Mouse (Mus musculus) embryo, embryonic 9.5 days (tissue): ENCODE data around the gene Ghdc.
A peak's percentile ranks its signal among the peaks of the same experiment; 100 is the strongest.

Source experiments
- DNase-seq: peaks from one replicate; pipeline ENCODE4 v3.0.0-alpha.2; 2017; ENCODE audit errors: extremely low spot score

Gene Ghdc

DNA sequence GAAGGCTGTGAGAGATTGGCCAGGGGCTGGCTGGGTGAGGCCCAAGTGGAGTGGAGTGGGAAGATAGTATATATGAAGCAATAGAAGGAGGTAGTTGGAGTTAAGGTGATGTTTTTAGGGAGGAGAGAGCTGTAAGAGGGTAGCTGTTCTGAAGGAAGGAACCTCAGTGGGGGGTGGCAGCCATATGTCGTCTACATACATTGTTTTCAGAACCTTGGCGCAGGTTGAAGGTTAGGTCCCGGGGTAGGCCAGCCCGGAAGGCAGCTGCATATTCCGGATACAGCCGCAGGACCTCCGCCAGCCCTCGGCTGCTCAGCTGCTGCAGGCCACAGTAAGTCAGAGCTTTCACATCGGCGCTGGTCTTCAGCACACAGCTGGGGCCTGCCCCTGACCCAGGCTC is 24.2 kb downstream of the Ghdc start:
- DNase-seq: no peak

DNA sequence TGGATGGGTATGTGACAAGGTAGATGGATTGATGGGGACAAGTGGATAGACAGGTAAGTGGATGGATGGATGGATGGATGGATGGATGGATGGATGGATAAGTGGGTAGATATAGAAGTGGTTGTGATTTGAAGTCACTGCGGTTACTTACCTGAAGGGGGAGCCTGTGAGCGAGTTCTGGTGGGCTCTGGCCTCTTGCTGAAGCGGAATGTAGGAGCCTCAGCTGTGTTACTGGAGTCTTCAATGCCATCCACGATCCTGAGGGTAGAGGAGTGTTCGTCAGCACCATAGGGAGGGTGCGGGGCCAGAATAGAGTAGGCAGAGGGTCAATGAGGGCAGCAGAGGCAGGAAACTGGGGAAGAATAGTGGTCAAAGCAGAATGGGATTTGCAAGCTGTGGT is 25.7 kb downstream of the Ghdc start:
- DNase-seq: peak; percentile 39

DNA sequence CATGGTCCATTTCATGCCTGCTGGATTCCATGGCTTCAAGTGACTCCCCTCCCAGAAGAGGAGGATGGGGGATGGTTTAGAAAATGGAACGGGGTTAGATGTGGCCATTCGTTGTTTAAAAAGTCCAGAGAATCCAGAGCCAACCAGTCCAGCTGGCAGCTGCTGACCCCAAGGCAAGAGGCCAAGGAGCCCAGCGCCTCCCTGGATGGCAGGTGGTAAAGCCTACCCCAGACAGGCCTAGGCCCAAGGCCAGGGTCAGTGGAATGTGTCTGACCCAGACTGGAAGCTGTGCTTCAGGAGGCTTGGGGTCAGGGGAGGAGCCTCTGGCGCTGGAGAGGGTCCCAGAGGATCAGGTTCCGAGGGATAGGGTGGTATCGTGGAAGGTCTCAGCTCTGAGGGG is 29.4 kb downstream of the Ghdc start:
- DNase-seq: no peak

DNA sequence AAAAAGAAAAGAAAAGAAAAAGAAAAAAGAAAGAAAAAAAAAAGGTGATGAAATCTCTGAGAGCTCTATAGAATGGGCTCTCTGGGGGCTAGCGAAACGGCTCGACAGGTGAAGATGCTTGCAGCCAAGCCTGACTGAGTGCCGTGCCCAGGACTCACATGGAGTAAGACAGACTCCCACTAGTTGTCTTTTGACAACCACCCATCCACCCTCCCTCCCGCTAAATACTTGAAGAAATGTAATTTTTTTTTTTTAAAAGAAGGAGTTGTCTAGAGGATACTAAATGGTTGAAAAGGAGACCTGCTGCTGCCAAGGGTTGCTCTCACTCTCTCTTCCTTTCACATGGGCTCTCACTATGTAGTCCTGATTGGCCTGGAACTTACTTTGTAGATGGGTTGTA is 32.0 kb downstream of the Ghdc start:
- no peak for DNase-seq

DNA sequence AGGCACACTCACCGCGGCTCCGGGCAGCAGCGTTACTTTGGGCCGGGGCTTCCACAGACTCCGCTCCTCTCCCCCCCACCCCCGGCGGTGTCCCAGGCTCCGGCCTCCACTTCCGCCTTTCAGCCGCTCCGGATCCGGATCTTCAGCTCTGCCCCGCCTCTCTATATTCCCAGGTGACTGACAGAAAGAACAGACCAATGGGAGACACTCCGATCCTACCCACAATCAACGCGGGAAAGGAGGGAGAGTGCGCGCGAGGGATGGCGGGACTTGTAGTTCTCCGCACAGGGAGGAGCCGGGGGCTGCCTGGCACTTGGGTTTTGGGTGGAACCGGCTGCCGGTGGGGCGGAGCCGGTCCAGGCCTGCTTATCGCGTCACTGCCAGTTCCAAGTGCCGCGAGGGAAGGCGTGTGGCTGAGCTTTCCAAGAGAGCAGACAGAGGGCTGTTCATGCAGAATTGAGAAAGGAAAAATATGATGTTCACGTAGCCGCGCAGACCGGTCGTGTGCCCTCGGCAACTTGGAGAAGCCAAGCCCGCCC is 32.6 kb downstream of the Ghdc start, which contains the start of gene Rab5c:
Gene Rab5c (minus strand): TSS at position 150 of the 539 bp plus-strand sequence.
- peak; percentile 99 for DNase-seq

DNA sequence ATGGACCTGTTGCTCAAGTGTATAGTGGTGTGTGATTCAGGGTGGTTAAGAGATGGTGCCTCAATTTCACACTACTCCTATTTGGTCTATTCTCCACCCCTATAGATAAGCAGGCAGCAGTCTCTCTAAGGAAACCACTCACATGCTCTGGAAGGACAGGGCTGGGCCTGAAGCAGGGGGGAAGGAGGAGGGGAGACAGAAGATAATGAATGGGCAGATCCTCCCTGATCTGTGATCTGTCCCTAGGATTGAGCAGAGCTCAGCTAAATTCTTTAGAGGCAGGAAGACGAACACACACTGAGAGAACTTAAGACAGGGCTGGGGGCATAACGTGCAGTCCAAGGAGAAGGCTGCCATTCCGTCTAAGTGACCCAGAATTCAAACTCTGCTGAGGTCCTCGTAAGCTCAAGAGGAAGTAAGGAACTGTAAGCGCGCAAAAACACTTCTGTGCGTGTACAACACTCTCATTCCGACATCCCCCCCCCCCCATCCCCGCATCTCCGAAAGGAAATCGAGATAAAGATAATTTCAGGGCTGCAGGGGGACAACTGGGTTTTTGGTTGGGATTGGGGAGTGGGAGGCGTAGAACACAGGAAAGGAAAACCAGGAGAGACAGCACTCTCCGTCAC is 33.5 kb downstream of the Ghdc start:
- DNase-seq: no peak

DNA sequence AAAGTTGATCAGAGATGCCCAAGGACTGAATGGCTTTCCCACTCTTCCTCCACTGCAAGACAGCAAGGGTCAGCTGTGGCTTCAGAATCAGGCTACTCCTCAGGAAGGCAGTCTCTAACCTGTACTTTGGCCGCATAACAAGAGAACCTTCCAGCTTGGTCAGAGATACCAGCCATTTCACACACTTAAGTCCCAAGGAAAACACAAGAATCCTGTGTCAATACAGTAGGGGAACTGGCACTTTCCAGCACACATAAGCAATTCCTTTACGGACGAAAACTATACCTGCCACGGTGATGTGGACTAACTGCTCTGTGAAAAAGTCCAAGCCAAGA is 34.0 kb downstream of the Ghdc start:
- no peak for DNase-seq

DNA sequence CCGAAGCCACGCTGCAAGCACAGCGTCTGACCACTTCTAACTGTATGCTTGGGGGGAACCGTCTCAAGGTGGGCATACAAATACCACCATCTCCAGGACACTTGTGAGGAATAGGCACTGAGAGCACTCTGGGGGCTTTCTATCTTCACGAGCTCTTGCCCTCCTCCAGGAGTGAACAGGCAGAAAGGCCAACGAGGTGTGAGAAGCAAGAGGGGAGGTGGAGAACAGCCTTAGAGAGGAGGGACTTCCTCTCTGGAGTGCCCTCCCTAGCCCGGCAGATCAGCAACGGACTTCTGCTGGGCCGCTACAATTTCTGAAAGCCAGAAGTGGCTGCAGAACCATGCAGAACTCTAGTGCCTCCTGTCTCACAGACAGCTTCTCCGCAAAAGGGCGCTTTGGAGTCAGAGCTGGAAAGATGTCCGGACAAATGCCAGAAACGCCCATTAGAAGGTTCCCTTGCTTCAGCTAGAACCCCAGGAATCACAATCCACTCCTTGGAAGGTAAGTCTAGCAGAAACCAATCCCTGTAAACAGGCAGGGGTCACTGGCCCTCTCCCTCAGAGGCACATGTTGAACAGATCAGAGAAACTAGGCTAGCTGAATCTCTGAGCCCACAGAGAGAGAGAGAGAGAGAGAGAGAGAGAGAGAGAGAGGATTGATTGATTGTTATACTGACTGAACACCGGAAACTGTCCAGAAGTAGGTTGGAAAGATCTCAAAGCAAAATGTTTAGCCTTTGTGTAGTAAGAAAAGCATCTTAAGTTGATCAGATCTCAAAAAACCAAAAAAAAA is 34.6 kb downstream of the Ghdc start:
- DNase-seq: no peak

DNA sequence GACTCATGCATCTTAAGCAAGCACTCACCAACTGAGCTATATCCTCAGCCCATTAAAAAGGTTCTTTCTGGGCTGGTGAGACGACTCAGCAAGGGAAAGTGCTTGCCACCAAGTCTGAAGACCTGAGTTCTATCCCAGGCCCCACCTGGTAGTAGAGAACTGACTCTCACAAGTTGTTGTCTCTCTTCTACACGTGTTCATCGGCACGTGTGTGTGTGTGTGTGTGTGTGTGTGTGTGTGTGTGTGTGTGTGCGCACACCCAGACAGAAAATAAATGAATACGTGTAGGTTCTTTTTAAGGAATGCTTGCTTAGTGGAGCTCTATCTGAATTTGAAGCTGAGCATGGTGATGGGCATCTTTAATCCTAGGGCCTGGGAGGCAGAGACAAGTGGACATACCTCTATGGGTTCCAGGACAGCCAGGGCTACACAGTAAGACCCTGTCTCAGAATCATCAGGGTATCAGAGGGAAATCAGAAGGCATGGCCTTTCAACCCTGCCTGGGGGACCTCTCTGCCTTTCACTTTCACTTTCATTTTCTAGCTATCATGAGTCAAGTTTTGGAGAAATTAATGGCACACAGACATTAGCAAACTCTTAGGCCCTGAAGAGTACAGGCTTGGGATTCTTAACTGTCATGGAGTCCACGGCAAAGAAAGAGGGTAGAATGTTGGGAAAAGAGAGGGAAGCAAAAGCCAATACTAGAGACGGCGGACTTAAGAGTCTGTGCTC is 35.5 kb downstream of the Ghdc start:
- DNase-seq: no peak

DNA sequence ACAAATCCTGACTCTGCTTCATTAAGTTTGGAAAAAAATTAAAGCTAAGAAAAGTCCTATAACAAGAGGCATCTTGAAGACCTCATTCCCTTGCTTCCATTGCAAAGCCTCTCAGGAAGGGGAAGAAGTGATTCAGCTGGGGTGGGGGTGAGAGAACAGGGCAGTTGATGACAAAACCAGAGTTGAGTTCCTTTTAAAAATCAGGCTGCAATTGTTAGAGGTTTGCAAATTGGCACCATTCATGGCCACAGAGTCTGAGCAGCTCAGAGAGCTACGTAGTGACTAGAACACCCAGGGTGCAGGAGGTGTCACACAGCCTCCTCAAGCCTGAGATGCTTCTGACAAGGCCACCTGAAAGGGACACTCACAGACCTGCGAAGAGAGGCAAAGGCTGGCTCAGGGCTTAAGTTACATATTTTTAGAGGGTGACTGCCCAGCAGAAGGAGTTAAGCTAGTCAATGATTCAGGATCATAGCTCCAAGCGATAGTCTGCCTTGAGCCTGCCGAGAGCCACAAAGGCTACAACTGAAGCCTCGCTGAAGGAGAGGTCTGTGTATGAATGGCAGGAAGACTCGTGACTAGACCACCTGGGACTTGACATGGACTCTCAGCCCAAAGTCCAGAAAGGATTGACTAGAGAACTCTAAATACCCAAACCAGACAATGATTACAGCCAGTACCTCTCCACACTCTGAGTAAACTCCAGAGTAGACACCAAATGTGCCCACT is 40.1 kb downstream of the Ghdc start:
- DNase-seq: no peak

DNA sequence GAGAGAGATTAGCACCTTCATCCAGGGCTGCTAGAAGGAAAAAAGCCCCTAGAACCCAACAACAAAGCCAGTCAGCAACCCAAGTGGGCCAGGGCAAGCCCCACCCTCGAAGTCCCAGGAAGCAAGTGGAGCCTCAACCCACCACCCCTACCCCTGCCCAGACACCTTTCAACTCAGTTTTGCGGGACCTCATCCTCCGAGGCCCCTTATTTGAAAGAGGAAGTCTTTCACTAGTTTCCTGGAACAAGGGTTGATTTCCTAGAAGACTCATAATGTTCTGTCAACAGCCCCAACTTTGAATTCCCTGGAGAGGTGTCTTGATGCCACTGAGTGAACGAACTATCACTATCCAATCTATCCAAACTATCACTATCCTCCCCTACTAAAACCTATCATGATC is 40.8 kb downstream of the Ghdc start:
- DNase-seq: no peak

DNA sequence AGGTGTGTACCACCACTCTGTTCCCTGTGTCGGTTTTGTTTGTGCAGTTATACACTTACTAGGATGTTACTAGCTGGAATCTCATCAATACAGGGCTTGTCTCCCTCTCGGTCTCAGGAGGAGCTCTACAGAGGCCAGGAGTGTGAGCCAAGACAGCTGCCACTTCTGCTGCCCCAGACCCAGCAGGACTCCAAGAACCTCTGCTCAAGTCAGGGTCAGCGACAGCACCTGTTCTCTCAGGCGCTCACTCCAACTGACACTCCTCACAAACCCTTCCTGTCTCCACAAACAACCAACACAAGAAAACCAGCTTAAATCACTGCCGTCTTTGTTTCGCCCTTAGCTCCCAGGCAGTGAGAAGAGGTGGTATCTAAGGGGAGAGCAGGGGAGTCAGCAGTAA is 42.2 kb downstream of the Ghdc start:
- DNase-seq: no peak

DNA sequence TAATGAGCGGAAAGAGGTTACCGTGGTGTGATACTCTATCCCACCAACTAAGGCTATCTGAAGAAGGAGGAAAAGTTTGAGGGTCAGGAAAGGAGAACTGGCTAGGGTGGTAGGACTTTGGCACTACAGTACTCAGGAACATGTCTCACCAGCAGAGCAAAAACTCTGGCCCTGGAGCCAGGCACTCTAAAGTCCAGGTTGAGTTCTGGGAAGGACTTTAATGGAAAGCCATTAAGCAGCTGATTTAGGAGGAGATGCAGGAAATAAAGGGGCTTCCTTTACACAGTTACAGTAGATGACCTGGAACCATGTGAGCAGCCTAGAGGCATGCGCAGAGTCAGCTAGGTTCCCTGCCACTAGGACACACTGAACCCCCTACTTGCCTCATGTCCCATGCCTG is 43.6 kb downstream of the Ghdc start:
- no peak for DNase-seq

DNA sequence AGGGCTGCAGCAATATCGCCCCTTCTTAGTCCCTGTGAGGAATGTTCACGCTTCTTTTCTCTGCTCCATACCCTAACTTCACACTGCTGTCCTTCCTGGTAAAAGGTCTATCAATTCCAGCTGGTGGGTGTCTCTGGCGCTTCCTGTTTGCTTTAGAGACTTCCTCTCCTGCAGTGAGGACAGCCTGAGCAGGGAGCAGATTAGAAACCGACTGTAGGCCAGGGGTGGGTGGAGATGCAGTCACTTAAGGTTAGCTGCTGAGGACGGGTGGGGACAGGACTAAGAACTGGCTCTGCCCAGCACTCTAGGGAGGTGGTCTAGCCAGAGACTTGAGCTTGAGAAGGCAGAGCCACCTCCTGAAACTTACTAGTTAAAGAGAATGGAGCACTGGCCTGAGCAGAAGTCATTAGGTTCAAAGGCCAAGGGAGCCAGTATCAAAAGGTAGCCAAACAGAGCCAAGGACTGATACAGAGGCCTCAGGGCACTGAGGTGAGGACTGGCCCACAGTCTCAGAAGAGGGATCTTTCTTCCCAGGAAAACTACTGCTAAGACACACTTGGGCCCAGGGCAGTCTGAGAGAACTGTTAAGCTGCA is 45.7 kb downstream of the Ghdc start:
- no peak for DNase-seq

DNA sequence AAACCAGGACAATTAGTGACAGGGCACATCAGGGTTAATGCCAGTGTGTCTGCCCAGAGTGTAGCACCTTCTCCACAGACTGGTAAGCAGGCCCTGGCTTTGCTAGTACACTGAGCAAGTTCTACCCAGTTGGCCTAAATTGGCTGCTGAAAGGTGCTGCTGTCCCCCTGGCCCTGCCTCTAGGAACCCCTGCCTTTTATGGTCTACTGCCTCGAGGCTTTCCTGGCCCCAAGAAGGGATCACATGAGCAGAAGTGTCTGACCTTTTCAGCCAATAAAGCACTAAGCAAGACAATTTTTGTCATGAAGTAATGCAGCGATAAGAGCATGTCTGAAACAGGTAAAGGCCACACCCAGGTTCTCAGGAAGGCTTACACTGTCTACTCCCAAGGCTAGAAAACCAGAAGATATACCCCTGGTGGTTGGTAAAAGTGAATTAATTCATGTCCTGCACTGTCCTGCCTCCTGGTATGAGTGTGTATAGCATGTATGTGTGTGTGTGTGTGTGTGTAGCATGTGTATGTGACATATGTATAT is 48.2 kb downstream of the Ghdc start:
- DNase-seq: no peak

DNA sequence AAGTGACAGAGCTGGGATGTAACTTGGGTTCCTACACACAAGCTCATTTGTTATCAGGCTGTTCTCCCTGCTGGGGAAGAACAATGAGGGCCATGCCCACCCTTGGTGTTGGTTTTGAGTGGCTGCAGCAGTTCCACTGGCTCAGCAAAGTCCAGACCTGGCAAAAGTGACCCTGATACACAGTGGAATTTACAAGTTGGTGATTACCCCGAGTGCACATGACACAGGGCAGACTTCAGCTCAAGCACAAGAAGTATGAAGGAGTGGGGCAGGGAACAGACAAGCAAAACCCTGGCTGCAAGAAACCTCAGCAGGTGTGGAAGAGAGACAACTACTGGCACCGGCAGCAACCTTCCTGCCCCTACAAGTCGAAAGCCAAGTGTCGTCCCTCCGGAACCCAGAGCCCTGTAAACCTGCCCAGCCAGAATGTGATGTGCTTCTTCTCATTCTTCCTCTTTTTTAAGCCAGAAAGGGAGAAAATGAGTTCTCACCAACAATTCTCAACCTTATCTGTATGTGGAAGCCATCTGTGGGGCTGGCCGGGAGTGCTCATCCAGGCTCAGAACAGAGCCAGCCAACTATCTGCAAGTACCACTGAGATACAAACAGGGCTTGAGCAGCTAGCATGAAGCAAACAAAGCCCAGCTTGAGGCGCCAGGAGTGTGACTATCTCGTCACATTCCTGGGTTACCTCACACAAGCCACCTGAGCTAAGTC is 48.8 kb downstream of the Ghdc start:
- DNase-seq: no peak

DNA sequence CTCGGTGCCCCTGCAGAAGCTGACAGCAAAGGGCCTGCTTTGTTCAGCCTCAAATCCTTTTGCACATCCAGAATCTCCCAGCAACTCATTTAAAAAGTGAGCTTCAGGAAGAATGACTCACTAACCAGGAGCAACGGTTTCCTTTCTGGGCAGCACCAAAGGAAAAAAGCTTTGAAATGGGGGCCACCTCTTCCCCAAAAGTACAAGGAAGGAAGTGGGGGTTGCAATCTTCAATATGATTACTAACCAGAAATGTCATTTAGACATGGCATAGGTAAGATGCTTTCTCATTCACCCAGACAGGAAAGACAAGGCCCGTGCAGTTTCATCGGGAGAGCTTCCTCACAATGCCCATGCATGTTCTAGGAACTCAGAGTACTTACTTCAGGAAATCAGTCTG is 49.5 kb downstream of the Ghdc start:
- no peak for DNase-seq

DNA sequence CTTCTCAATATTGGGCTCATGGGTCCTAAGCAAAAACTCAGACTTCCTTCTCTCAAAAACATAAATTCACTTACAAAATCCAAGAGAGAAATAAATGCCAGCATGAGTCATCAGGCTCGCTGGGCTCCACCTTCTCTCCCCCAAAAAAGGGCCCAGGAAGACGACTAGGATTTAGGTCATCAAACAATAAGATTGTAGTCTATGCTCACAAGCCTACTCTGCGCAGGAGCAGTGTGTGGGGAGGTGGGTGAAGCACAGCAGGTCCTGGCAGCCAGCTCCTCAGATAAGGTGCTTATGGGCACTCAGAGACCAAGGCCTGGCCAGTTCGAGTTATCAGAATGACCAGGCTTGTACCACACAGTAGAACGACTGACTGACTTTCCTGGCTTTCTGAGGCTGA is 50.4 kb downstream of the Ghdc start:
- no peak for DNase-seq

DNA sequence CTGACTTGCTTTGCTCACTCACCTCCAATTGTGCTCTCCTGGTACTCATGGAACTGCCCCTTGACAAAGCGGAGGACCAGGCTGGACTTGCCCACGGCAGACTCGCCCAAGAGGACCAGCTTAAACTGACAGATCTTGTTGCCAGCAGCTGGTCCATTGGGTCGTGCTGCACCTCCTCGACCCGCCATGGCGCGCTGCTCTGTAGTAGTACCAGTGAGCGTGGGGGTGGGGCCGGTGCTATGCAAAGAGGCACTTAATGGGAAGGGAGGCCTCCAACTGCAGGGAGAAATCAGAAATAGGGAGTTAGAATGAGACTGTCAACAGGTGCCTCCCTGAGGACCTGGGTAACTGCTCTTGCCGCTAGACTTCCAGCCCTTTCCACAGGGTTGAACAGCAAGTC is 50.9 kb downstream of the Ghdc start:
- no peak for DNase-seq

DNA sequence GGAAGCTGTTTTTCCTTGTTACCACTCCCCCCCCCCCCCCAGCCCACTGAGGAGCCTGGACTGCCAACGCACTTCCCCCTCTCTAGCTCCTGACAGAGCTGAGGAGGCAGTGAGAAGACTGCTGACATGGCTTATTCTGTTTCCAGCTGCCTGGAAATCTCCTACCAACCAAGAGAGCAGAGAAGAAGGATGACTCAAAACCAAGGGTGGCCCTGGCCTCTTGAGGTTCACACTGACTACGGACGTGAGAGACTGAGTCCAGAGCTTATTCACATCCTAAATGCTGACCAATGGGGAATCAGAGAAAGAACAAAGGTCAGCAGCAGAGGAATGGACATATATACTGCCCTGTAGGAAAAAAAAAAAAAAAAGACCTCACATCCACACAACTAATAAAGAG is 51.4 kb downstream of the Ghdc start:
- DNase-seq: no peak

DNA sequence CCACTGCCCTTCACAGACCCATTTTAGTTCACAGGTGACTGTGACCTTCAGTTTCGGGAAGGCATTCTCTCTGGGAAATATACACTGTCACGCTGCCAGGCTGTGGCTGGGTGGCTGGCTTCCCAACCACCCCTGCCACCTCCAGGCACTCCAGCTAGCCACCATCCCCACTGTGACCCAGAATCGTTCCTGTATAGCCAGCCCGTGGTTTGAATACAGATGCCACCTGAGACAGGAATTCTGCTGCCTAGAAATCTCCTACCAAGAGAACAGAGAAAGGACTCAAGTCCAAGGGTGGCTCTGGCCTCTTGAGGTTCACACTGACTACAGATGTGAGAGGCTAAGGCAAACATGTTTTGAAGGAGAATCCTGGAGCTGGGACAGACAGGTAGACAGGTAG is 51.9 kb downstream of the Ghdc start:
- no peak for DNase-seq
